Mouse (Mus musculus): ENCODE data around the gene St14. TPM values are rescaled to one million over a fixed set of nuclear protein-coding genes. Genes with fewer than 3 reads are reported as not detected.
"Not testable (repeated sequence)": the region's sequence is repeated elsewhere in the genome, so short reads cannot be mapped to it uniquely, and the experiment has no call there.

The St14 gene
- total RNA-seq, 2 experiments from 2014 or later = 0.42 TPM; not detected in 1

DNA sequence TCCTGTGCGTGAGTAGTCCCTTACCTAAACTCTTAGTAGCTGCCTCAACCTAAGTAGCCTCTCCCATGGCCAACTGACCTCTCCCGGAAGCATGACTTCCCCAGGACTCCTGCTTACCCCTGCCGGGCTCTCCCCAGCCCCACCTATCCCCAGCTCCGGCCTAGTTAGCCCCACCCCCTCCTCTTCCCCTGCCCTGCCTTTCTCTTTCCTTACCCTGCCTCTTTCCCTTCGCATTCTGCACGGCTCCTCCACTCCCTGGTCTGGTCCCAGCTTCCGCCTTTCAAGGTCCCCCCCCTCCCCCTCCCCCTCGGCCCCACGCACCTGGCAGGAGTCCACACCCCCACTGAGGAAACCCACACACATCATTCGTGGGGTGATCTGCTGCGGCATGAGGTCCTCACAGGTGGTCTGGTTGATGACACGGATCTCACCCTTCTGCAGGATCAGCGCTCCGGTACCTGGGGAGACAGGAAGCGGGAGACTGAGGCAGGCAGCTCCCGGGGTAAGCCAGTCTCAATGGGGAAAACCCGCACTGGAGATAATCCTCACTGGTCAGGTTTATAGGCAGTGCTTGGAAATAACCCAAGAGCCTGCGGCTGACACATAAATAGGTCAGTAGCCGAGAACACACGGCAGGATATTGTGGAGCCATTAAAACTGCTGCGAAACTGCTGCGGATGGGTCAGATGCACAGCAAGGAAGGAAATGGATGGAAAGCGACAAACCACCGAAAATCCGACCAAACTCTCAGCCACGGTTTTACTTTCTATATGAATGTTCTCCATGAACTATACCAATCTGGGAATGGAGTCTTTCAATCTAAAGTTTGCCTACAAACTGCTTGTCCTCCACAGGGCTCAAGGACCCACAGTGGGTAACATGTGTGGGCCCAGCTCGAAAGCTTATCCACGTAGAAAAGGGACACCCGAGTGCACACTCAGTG, 41.3 kb downstream of the St14 start:
- ATAC-seq (replicated peaks; ENCODE audit: low FRiP score, low TSS enrichment, poor library complexity, severe bottlenecking) = no peak

DNA sequence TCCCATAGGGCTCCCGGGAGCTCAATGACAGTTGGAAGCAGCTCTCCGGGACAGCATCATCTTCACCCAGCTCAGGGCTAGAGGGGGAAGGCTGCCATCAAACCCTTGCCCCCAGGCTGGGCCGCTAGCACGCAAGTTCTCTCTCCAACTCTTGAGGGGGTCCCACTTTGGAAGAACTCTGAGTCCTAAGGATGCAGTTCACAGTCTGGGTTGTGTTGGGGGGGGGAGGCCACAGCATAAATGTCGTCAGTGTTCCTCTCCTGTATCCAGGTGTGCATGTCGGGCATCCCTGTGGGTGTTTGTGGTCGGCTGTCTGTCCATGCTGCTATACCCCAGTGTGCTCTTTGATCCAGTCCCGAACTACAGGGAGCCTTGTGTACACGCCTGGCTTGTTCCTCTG, 42.1 kb downstream of the St14 start:
- ATAC-seq (replicated peaks; ENCODE audit: low FRiP score, low TSS enrichment, poor library complexity, severe bottlenecking) = no peak

DNA sequence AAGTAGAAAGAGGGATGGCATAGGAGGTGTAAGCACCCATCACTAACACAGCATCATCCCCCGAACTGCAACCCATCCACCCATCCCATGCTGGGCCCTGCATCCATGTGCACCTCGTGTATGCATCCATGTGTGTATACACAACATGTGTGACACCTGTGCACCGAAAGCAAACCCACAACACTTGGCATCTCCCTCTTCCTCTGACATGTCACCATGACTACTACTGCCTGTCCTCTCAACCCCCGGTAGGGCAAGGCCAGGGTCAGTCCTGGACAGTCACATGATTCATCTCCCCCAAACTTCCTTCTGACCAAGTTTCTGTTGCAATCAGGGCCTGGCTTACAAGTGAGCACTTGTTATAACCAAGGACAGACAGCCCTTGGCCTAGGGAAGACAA, 42.8 kb downstream of the St14 start:
- no peak for ATAC-seq (replicated peaks; ENCODE audit: low FRiP score, low TSS enrichment, poor library complexity, severe bottlenecking)

DNA sequence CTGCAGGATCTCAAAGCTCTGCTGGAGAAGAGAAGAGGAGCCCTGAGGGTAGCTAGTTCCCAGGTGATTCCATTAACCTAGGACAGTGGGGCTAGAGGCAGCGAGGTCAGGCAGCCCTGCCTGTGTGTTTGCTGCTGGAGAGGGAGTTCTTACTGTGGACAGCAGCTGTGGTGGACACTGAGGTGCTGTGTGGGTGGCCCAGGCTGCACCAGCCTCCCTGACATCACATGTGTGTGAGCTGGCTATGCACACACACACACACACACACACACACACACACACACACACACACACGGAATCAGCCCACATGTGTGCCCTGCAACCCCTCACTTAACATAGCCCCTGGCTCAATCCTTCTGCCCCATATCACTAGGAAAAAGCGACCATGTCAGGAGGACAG, 43.5 kb downstream of the St14 start:
- ATAC-seq (replicated peaks; ENCODE audit: low FRiP score, low TSS enrichment, poor library complexity, severe bottlenecking) = no peak

DNA sequence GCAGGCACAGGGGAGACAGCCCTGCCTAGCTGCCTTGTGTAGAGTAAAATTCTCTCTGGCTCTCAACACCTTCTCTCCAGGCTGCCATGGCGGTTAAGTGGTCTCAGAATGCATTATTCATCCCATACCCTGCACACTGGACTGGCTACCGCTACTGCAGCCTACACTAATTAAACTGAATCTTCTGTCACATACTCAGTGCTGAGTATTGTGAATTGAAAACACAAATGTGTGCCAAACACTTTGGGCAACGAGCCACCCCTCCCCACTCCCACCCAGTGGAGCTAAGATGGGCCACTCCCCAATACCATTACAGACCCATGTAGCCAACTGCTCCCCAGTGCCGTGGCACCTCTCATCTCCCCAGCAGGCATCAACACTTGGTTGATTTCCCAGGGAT, 44.2 kb downstream of the St14 start:
- no peak for ATAC-seq (replicated peaks; ENCODE audit: low FRiP score, low TSS enrichment, poor library complexity, severe bottlenecking)

DNA sequence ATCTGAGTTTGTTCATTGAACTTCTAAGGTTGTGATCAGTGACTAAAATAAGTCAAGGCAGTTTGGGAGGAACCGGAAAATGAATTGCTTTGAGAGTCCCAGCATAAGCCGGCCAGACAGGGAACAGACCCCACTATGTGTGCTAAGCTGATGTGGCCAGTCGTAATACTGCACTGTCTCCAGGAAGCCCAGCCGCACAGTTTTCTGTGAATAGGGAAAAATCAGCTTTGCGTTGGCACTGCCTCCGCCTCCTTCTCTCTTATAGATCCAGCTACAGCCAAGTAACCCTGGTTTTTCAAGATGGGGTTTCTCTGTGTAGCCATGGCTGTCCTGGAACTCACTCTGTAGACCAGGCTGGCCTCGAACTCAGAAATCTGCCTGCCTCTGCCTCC, 44.9 kb downstream of the St14 start:
- ATAC-seq (replicated peaks; ENCODE audit: low FRiP score, low TSS enrichment, poor library complexity, severe bottlenecking) = no peak

DNA sequence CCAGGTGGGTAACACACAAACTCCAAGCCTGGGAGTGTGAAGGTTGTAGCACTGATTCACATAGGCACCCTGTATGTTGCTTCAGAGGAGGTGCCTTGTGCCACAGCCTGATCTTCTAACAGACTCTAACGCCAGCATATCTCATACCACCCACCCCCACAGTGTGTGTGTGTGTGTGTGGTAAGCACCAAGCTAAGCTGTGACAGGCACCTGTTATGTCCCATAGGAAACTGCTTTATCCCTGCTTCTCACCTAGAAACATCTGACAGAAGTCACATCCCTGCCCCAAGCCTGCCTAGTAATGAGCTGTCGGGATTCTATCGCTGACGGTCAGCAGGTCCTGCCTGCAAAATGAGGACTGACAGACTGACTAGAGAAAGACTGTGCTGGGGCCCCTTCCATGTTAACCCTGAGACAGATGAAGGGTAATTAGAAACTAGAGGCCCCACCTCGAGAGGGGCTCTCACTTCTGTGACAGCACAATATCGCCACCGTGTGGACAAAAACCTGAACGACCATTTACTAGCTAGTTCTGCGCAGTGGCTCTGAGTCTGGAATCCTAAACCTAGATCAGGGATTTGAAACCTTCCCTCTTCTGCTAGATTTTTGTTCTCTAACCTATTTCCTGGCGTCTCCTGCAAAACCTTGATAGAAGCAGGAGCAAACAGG, 45.4 kb downstream of the St14 start:
- 0 out of 2 replicates have a peak, but pooled peaks have one; percentile 54 for ATAC-seq (replicated peaks; ENCODE audit: low FRiP score, low TSS enrichment, poor library complexity, severe bottlenecking)

DNA sequence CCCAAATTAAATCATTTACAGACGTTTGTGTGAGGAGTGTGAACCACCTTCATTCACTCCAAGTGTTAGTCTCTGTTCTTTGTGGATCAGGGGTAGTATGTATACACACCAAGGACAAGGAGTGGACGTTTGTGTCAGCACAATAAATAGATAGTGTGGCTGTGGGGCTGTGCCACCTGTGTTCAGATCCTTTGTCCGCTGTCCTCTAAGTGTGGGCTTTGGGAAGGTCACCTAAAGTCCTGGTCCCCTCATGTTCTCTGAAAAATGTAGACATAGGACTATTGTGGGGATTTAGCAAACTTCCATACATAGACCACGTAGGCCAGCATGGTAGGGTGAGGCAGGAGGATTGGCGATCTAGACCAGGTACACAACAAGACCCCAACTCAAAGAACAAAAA, 46.1 kb downstream of the St14 start:
- ATAC-seq (replicated peaks; ENCODE audit: low FRiP score, low TSS enrichment, poor library complexity, severe bottlenecking) = no peak

DNA sequence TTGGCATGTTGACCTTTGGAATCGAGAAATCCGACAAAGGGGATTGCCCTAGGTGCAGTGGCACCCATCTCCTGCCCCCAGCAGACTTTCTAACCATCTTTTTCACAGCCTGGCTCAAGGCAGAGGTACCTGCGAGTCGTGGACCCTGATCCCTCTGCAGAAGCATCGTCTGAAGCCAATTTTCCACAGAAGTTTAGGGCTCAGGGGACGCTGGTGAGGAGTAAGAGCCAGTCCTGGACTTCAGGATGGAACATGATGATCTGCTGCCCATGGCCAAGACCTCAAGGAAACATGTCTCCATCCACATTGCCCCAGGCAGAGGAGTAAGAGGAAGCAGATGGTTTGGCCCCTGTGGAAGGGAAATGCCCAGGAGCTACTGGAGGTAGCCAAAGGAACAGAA, 48.9 kb downstream of the St14 start:
- no peak for ATAC-seq (replicated peaks; ENCODE audit: low FRiP score, low TSS enrichment, poor library complexity, severe bottlenecking)

DNA sequence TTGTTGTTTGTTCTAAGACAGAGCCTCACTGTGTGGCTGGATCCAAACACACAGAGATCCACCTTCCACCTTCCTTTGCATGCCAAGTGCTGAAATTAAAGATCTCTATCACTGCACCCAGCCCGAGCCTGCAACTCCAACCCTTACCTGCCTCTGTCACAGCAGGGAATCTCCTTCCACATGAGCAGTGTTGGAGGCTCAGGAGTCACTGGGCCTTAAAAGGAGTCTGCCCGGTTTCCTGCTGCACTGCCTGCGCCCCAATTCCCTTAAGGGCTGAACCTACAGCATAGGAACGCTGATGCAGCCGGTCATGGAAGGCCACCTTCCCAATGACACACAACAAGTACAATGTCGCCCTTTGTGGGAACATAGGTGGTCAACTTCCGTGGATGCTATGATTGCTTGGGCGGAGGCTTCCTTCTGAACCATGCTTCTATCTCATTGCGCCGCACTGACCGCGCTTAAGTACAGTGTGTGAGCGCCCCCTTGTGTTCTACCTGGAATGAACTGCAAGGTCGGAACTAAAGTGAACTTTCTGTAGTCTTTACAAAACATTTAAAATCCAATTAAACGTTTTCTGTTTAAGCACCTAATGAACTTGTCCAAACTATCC, 49.5 kb downstream of the St14 start:
- peak; percentile 61 for ATAC-seq (replicated peaks; ENCODE audit: low FRiP score, low TSS enrichment, poor library complexity, severe bottlenecking)

DNA sequence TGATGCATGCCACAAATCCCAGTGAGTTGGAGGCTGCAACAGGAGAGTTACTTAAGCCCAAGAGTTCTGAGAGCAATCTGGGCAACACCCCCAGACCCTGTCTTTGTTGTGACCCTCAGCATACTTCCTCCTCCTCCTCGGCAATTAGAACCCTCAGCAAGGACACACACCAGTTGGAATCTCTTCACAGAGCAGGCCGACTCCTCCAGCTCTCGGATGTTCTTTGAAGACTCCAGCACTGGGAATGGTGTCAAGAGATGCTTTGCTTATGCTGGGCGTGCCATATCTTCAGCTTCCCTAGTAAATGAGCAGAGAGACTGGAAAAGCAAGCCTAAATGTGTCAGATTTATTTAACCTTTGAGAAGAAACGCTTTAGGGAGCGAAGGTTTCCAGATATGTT, 50.9 kb downstream of the St14 start:
- no peak for ATAC-seq (replicated peaks; ENCODE audit: low FRiP score, low TSS enrichment, poor library complexity, severe bottlenecking)

DNA sequence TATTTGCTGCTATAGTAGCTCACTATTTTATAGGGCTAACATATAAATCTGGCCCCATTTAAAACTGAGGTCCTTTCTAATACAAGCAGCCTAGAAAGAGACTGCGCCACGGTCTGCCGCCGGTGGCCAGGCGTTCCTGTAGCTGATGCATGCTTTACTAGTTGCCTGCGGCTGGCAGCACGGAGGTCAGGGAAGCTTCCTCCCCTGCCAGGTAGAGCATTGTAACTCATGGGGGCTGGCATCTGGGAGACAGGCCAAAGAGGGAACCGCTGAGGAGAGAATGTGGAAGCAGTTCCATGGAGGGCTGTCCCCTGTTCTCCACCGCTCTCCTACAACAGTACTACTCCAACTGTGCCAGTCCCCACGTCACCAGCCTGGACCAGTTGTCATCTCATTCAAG, 56.8 kb downstream of the St14 start:
- ATAC-seq (replicated peaks; ENCODE audit: low FRiP score, low TSS enrichment, poor library complexity, severe bottlenecking) = no peak

DNA sequence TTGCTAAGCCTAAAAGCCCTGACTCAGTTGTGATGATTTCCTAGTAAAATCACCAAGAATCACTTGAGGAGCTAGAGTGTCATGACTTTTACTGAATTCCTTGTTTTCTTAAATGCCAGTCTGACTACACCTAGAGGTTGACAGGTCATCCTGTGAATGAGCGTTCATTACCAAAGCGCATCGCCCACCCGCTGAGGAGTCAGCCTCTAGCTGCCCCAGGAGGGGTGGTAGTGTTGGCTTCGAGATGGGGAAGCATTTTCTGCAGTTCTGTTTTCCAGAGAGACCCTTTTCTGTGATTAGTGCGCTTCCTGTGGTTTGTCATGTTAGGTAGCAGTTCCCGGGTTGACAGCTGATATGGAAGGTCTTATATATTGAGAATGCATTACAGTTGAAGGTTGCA, 57.9 kb downstream of the St14 start:
- no peak for ATAC-seq (replicated peaks; ENCODE audit: low FRiP score, low TSS enrichment, poor library complexity, severe bottlenecking)

DNA sequence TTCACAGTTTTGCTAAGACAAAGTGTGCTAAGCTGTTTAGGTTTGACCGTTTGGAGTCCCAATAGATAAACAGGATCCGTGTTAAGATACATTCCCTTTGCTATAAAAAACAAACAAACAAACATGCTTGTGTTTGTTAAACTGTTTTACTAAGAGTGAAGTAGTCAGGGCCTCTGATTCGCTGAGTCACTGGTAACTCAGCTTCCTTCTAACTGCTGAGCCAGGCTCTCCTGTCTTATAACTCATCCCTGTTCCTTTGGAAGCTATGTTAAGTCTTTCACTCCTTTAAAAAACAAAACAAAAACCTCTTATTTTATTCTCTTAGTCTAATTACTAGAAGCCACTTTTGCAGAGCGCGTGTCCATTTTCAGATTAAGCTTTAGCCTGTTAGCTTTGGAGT, 59.4 kb downstream of the St14 start:
- no peak for ATAC-seq (replicated peaks; ENCODE audit: low FRiP score, low TSS enrichment, poor library complexity, severe bottlenecking)

DNA sequence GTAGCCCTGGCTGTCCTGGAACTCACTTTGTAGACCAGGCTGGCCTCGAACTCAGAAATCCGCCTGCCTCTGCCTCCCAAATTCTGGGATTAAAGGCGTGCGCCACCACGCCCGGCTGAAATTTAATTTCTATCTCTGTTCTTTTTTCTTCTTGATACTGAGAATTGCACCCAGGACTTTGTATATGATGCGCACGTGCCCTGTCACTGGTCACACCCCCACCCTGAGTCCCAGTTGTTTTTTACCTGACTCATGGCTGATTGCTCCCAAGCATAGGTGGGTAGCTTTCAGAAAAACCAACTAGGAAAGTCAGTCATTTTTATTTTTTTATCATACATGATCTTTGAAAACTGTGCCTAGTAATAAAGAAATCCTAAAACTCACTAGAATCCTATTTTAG, 60.9 kb downstream of the St14 start:
- no peak for ATAC-seq (replicated peaks; ENCODE audit: low FRiP score, low TSS enrichment, poor library complexity, severe bottlenecking)

DNA sequence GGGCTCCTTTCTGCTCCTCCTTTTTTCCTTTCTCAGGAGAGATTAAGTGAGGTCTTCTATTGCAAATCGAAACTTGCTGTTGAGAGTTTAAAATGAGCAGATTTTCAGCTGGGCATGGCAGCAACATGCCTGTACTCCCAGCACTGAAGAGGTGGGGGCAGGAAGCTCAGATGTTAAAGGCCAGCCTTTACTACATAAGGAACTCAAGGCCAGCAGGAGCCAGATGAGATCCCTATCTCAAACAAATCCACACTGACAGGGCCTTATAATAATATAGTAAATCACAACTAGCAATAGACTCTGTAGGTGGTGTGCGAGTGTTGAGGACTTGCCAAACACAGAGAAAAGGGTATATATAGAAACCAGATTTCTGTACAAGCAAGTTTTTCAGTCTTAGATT, 72.9 kb downstream of the St14 start:
- no peak for ATAC-seq (replicated peaks; ENCODE audit: low FRiP score, low TSS enrichment, poor library complexity, severe bottlenecking)

DNA sequence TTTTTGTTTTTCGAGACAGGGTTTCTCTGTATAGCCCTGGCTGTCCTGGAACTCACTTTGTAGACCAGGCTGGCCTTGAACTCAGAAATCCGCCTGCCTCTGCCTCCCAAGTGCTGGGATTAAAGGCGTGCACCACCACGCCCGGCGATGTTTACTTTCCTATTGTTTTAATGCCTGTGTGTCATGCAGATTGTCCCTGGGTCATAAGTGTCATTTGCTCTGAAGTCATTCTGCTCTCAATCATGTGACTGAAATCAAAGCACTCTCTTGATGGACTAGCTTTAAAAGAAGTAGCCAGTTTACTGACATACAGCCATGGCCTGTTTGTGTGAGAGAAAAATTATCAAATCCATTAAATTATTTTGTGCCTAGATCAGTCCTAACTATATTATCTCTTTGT, 80.1 kb downstream of the St14 start:
- ATAC-seq (replicated peaks; ENCODE audit: low FRiP score, low TSS enrichment, poor library complexity, severe bottlenecking) = not testable (repeated sequence)

DNA sequence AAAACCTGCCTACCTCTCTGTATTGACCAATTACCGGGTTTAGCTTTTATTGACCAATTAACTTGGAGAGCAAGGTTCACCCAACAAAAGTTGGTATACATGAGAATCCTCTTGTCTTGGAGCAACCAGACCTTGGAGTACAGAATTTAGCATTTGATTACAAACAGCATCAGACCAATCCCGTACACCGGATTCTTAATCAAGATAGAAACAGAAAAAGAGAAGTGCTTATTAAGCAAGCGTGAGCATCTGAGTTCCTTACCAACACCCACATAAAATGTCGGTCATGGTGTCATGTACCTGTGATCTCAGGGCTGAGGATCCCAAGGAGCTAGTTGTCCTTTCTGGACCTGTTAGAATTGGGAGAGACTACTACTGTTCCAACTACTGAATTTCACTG, 81.4 kb downstream of the St14 start:
- ATAC-seq (replicated peaks; ENCODE audit: low FRiP score, low TSS enrichment, poor library complexity, severe bottlenecking) = no peak
